8 mouse cellular contexts compared by ENCODE assay signal in the genomic region with DNA sequence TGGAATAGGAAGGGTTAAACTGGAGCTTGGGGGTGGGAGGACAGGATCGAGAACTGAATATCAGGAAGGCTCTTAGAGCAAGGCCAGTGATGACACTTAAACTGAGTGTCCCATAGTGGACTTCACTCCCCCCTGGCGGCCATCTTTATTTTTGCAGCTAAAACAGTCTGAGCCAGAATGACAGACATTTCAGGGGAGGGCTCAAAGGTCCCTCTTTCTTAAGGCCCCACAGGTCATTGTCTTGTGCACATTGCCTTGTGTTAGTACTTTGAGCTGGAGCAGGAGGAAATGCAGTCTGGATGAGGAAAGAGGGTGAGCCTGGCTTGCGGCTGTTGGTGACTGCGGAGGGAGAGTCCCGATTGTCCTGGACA. TPM values are rescaled to one million over a fixed set of nuclear protein-coding genes. Genes with fewer than 3 reads are reported as not detected.
DNase-seq lines count a peak whose midpoint lies in the region; ATAC-seq and TF ChIP-seq lines count a peak whose summit lies in the region.

No protein-coding gene starts in this region.

- peak; percentile 56; the same call in 1 of the 2 replicates for ATAC-seq in kidney, embryonic 15.5 days (replicated peaks; ENCODE audit: low FRiP score)
- ATAC-seq in liver, postnatal 0 days = peak; percentile 74
- peak; percentile 66 for ATAC-seq in neural tube, embryonic 14.5 days (ENCODE audit: low read depth)

- no peak for TF ChIP-seq EP300 in liver, postnatal 0 days (IDR thresholded peaks at IDR 0.05; ENCODE audit: low read depth)

- H3K36me3 ChIP-seq in kidney, embryonic 15.5 days = no peaks in the 10 kb centered on the region
- no peaks in the 10 kb centered on the region for H3K36me3 ChIP-seq in liver, postnatal 0 days (replicated peaks; ENCODE audit: insufficient read depth, low read length)
- no peaks in the 10 kb centered on the region for H3K36me3 ChIP-seq in neural tube, embryonic 14.5 days (ENCODE audit: control insufficient read depth, insufficient read depth, low read length)

- peak; percentile 85 for TF ChIP-seq CTCF in liver, postnatal 0 days (IDR thresholded peaks at IDR 0.05; ENCODE audit: low read depth)

- WGBS in kidney, embryonic 15.5 days = 54% methylated on average over 5 of the region's 5 CpGs
- 54% methylated on average over 5 of the region's 5 CpGs for WGBS in liver, postnatal 0 days (ENCODE audit: insufficient replicate concordance)
- 53% methylated on average over 5 of the region's 5 CpGs for WGBS in neural tube, embryonic 14.5 days

- no peak overlapping the region for H3K27ac ChIP-seq in kidney, embryonic 15.5 days
- H3K27ac ChIP-seq in liver, postnatal 0 days (ENCODE audit: low read depth) = no peak overlapping the region
- no peak overlapping the region for H3K27ac ChIP-seq in neural tube, embryonic 14.5 days (ENCODE audit: low read depth, low read length)

- H3K4me3 ChIP-seq in kidney, embryonic 15.5 days (replicated peaks) = no peak overlapping the region
- H3K4me3 ChIP-seq in liver, postnatal 0 days (ENCODE audit: low read depth, low read length) = no peak overlapping the region
- H3K4me3 ChIP-seq in neural tube, embryonic 14.5 days (ENCODE audit: low read depth, low read length) = no peak overlapping the region

- H3K4me1 ChIP-seq in kidney, embryonic 15.5 days = peaks cover 9% of the 10 kb centered on the region; the same call in 1 of the 2 replicates
- peaks cover 4% of the 10 kb centered on the region for H3K4me1 ChIP-seq in liver, postnatal 0 days (ENCODE audit: insufficient read depth)
- H3K4me1 ChIP-seq in neural tube, embryonic 14.5 days (ENCODE audit: control insufficient read depth, insufficient read depth, low read length) = no peaks in the 10 kb centered on the region

- no peaks in the 10 kb centered on the region for H3K27me3 ChIP-seq in kidney, embryonic 15.5 days
- no peaks in the 10 kb centered on the region for H3K27me3 ChIP-seq in liver, postnatal 0 days (ENCODE audit: insufficient read depth, low read length)
- no peaks in the 10 kb centered on the region for H3K27me3 ChIP-seq in neural tube, embryonic 14.5 days (ENCODE audit: control insufficient read depth, insufficient read depth, low read length)

- H3K9me3 ChIP-seq in kidney, embryonic 15.5 days (replicated peaks) = no peaks in the 10 kb centered on the region
- H3K9me3 ChIP-seq in liver, postnatal 0 days (ENCODE audit: low read length) = no peaks in the 10 kb centered on the region
- H3K9me3 ChIP-seq in neural tube, embryonic 14.5 days (ENCODE audit: control insufficient read depth, low read length) = no peaks in the 10 kb centered on the region

- DNase-seq in CD4-positive, CD25-positive, alpha-beta regulatory T cell, adult 2 months (ENCODE audit: low read depth, low spot score) = peak; percentile 75
- peak; percentile 58 for DNase-seq in ZHBTc4 (ENCODE audit: low read depth, low spot score)
- peak; percentile 83 to 92 for DNase-seq in cerebellum, postnatal 36 days
- peak; percentile 77 to 83 for DNase-seq in gastrocnemius, postnatal 4 days (ENCODE audit: low spot score in 2 of 2)
- peak; percentile 83 for DNase-seq in liver, postnatal 0 days
- DNase-seq in thymus, postnatal 25 days = peak; percentile 82

- H3K4me2 ChIP-seq in kidney, embryonic 15.5 days = no peak overlapping the region
- no peak overlapping the region for H3K4me2 ChIP-seq in liver, postnatal 0 days (ENCODE audit: low read depth, low read length)
- no peak overlapping the region for H3K4me2 ChIP-seq in neural tube, embryonic 14.5 days (ENCODE audit: low read depth, low read length)

- H3K9ac ChIP-seq in kidney, embryonic 15.5 days = no peak overlapping the region
- no peak overlapping the region for H3K9ac ChIP-seq in liver, postnatal 0 days (replicated peaks)
- no peak overlapping the region for H3K9ac ChIP-seq in neural tube, embryonic 14.5 days (replicated peaks; ENCODE audit: low read depth, low read length)

RNA-seq across cellular contexts. Expression of a gene that starts 11.0 kb away (rescaled TPM):
- total RNA-seq in gastrocnemius, postnatal 4 days (2021) = 10 to 100 TPM; 37.1 to 40.3 TPM
- polyA plus RNA-seq in kidney, embryonic 15.5 days (2015; fragmentation: Nextera tagmentation; extraction: Ambion mirVana) = 36.6 and 44.5 TPM in 2 replicates
- polyA plus RNA-seq in liver, postnatal 0 days (2015; fragmentation: Nextera tagmentation; extraction: Ambion mirVana) = 2.4 and 2.7 TPM in 2 replicates
- polyA plus RNA-seq in neural tube, embryonic 14.5 days (2014; fragmentation: Nextera tagmentation; extraction: Ambion mirVana) = 10.1 and 12.8 TPM in 2 replicates

RNA-seq across cellular contexts. Expression of a gene that starts 20.1 kb away (rescaled TPM):
- 10 to 100 TPM; 65.2 to 67.1 TPM for total RNA-seq in gastrocnemius, postnatal 4 days (2021)
- 47.1 and 53.2 TPM in 2 replicates for polyA plus RNA-seq in kidney, embryonic 15.5 days (2015; fragmentation: Nextera tagmentation; extraction: Ambion mirVana)
- 4.0 TPM in 2 replicates for polyA plus RNA-seq in liver, postnatal 0 days (2015; fragmentation: Nextera tagmentation; extraction: Ambion mirVana)
- polyA plus RNA-seq in neural tube, embryonic 14.5 days (2014; fragmentation: Nextera tagmentation; extraction: Ambion mirVana) = 26.5 and 33.1 TPM in 2 replicates
